Mouse (Mus musculus) yolk sac, embryonic 10.5 days (tissue): Measurements from ENCODE around the gene Samd8.

ENCODE experiments used
- DNase-seq: peaks from one replicate; pipeline ENCODE4 v3.0.0-alpha.2; 2017; ENCODE audit warnings: low spot score

Gene Samd8

DNA sequence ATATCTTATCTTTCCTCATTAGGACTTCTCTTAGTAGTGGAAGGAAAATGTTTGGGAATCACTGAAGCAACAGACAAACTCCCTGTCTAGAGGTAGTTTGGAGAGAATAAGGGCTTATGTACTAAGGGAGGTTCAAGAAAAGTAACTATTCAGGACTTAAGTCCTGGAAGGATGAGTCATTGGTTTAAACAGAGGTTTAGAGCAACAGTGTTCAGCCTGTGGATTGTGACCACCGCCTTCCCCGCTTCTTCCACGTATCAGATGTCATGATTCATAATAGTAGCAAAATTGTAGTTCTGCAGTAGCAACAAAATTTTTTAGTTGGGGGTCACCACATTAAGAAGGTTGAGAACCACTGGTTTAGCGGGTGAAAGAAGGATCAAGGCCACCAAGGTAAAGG is 50.3 kb downstream of the Samd8 start:
- no peak for DNase-seq

GRCm38 (mm10) chr14:21801624-21802023 is 51.3 kb downstream of the Samd8 start:
- no peak for DNase-seq

DNA sequence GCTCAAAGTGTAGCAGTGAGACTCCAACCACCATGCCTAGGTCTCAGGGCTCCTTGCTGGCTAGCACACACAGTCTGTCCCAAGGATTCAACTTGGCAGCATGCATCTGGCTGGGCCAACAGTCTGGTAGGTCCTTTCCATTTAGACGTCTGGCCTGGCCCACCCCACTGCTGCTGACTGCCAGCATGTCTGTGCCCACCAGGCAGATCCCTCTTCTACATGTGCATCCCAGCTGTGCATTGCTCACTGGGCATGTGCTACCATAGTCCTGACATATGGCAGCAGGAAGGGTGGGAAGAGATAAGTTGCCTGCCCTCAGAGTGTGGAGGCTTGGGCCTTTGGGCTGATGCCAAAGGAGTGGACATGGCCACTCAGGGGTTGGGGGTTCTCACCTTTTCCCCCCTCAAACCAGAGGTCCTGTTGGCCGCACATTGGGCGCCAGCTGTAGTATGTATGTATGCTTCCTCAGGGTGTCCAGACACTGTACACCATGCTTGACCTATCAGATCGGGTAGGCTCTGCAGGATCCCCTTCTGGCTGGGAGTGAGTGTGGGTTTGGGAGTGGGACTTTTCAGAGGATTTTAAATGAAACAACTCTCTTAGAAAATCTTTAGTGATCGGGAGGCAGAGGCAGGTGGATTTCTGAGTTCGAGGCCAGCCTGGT is 52.3 kb downstream of the Samd8 start:
- DNase-seq = no peak

DNA sequence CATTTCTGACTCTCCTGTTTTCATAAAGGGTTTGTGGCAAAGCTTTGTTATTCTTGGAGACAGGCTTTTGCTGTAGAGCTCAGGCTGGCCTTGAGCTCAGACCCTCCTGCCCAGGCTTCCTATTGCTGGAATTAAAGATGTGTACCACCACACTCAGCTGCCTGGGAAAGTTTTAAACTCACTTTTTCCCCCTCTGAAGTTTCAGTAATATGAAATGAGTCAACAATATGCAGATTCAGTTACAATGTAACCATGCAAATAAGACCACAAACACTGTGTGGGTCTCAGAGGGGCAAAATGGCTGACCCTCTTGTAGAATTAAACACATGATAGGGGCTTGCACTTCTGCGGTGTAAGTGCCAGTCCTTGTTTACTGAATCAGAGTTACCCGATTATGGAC is 55.9 kb downstream of the Samd8 start:
- DNase-seq = no peak

DNA sequence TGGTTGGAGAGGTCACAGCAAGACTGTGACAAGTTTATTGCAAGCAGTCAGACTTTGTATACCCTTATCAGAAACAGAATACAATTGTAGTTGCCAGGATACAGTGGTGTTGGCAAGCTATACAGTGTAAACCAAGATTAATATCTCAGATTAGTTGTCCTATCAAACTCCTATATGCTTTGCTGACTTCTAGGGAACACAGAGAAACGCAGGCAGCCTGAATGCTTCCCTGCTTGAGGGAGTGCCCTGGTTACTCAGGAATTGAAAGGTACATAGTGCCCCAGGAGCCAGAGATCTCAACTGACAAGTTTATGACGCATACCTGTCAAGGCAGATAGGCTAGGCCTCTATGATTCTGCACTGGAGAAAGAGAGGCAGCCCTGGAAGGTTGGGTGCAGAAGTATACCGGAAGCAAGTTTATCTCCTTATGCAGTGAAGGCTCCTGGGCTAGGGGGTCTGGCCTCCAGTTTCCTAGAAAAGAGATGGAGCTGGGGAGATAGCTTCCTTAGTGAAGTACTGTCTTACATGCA is 56.4 kb downstream of the Samd8 start:
- no peak for DNase-seq

- DNase-seq = no peak
Measured at GRCm38 (mm10) chr14:21808208-21808922, 58.0 kb downstream of the Samd8 start.

GRCm38 (mm10) chr14:21809418-21809817 is 59.1 kb downstream of the Samd8 start:
- DNase-seq = no peak

- no peak for DNase-seq
Measured at GRCm38 (mm10) chr14:21811301-21811700, 61.0 kb downstream of the Samd8 start.

DNA sequence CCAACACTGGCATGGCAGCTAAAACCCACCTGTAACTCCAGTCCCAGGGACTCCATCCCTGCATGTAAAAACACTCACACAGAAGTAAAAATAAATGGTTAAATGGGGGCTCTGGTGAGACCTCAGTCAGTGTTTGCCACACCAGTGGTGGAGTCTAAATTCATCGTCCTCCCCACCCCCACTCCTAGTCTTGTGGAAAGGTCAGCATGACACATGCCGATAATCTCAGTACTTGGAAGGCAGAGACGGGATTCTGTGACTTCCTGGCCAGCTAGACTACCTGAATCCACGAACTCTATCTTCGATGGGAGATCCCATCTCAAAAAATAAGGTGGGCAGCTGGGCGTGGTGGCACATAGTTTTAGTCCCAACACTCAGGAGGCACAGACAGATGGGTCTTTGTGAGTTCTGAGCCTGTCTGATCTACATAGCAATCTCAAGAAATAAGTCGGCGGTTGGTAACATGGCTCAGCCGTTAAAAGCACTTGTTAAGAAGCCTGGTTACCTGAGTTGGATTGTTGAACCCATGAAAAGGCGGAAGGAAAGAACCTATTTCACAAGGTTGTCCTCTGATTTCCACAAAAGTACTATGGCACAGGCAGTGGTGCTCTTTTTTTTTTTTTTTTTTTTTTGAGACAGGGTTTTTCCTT is 61.5 kb downstream of the Samd8 start:
- DNase-seq = no peak

GRCm38 (mm10) chr14:21812590-21813162 is 62.3 kb downstream of the Samd8 start:
- peak; percentile 39 for DNase-seq

- no peak for DNase-seq
Measured at GRCm38 (mm10) chr14:21813216-21813615, 62.9 kb downstream of the Samd8 start.

GRCm38 (mm10) chr14:21813847-21814246 is 63.5 kb downstream of the Samd8 start:
- DNase-seq = no peak

DNA sequence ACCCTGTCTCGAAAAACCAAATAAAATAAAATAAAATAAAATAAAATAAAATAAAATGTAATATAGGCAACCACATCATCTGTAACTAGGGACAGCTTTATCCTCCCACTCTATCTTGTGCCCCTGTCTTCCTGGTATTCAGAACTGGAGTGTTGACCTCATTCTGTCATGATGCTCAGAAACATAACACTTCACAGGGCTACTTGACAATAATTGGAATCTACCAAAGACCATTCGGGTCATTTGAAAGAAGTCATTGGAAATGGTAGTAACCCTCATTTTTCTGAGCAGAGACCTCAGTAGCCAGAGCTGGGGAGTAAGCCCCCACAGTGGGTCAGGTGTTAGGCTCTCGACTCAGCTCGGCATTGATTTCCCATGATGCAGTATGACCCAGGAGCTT is 64.3 kb downstream of the Samd8 start:
- no peak for DNase-seq

DNA sequence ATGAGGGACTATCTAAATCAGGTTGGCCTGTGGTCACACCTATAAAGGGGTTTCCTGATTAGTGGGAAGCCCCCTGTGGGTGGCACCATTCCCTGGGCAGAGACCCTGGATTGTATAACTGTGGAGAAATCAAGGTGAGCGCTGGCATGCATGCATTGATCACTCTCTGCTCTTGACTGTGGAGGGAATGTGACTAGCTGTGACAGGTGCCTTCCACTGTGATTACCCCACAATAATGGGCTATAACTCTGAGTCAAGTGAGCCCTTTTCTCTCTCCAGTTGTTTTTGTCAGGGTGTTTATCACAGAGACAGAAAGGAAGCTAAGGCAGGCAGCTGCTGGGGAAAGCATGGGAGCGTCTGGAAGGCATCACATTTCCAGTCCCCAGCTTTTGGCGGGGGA is 65.9 kb downstream of the Samd8 start:
- no peak for DNase-seq

DNA sequence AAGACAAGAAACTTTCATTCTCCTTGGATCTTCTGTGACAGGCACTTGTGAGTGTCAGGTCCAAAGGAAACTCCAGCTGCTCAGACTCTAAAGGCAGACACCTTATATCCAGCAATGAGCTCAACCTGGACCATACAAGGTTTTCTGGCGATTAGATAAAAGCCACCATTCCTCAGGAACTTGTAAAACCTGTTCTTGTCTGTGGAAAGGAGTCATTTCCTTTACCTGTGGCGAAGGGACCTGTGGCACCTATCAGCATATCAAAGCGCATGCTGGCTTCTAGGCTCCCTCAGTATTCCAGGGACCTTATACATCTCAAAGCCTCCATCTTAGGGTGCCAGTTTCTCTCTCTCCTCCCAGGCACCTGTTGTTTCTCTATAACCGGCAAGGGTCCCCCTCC is 67.1 kb downstream of the Samd8 start:
- no peak for DNase-seq

DNA sequence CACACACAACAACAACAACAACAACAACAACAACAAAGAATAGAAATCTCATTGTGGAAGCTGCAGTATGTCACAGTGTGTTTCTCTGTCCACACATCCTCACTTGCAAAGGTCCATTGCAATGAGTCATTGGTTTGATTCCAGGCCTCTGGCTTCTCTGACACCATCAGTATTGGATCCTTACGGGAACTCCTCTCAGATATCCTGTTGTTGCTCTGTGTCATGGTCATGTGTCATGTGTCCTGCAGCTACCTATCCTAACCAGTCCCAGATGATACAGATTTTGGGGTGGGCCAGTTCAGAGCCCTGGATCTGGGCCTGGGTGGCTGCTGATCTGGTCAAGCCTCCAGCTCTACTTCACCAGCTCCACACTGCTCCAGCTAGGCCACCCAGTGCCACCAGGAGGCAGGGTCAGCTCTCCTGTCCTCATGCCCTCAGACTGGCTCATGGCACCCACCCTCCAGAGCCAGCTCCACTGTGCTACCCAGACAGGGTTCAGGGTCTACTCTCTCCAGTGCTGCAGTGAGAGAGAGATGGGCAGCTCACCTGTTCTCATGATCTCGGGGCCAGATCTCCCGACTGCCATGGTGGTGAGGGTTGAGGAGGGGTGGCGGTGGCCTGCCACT is 70.7 kb downstream of the Samd8 start:
- no peak for DNase-seq

GRCm38 (mm10) chr14:21822307-21822706 is 72.0 kb downstream of the Samd8 start:
- DNase-seq = no peak

GRCm38 (mm10) chr14:21822795-21823374 is 72.6 kb downstream of the Samd8 start:
- peak; percentile 34 for DNase-seq

- peak; percentile 66 for DNase-seq
Measured at GRCm38 (mm10) chr14:21823897-21824296, 73.6 kb downstream of the Samd8 start.

- DNase-seq = no peak
Measured at GRCm38 (mm10) chr14:21824938-21825337, 74.6 kb downstream of the Samd8 start, which contains the start of gene Vdac2. Gene Vdac2, plus strand, starts transcription at chr14:21825238.

DNA sequence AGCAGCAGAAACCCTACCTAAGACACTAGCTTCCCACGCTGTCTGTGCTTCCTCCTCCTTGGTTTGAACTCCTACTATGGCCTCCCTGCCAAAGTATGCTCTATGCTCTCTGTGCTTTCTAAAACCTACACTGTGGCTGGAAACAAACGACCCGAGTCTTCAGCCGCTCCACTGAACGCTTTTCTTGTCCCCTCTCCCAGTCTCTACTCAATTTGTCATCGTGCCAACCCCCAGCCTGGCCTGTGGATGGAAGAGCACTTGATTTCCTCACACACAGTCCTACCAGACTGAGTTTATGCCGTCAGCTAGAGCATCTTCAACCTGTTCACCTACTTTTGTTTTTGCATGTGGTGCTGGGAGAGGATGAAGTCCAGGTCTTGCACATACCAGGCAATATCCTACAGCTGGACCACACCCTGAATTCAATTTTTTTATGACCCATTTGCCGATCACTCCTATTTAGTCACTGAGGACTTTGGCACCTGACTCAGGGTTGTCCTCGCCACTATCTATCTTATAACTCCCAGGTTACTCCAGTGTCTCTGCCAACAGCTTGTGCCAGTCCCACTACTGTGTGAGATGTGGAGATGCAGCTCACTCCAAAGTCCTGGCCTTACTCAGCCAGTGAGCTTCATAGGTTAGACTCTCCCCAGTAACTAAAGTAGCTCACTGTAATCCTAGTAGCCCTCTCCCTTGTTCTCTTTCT is 75.6 kb downstream of the Samd8 start:
- DNase-seq = no peak
